Mouse (Mus musculus): ENCODE measurements around the gene Ubald2.

- TF ChIP-seq CTCF (IDR thresholded peaks at IDR 0.05; ENCODE audit: low read depth) (no peak), EP300 (IDR thresholded peaks at IDR 0.05; ENCODE audit: low read depth) (no peak)
Observed at GRCm38 (mm10) chr11:116406231-116406728, 27.6 kb upstream of the Ubald2 start.
